Mouse (Mus musculus) cortical plate, adult 2 months (tissue): Measurements from ENCODE around the gene Dhrs7.

ENCODE experiments used
- CTCF ChIP-seq: fragments of 200-500 bp; IDR thresholded peaks from 2 replicates; pipeline ENCODE4 v1.5.1; 2011; ENCODE audit warnings: mild to moderate bottlenecking, control low read depth, low read length; ENCODE audit not compliant: insufficient read depth; ENCODE audit errors: extremely low read depth
- POLR2A ChIP-seq: fragments of 200-500 bp; IDR thresholded peaks from 2 replicates; pipeline ENCODE4 v1.6.1; 2011; ENCODE audit warnings: mild to moderate bottlenecking, low read length, control low read depth; ENCODE audit not compliant: insufficient read depth; ENCODE audit errors: extremely low read depth

GRCm38 (mm10) chr12:72628751-72629150, 36.0 kb downstream of the Dhrs7 start:
- TF ChIP-seq POLR2A, result no peak
- TF ChIP-seq CTCF, result no peak
